Mouse (Mus musculus) thymus, postnatal 0 days (tissue): ENCODE measurements at regions not wholly inside any gene's neighbourhood (a gene's known extent, or its start where the extent isn't known, plus 50 kb on each side); places are given as distances from the start of the nearest gene placed in this dataset.
"Not testable (repeated sequence)": the region's sequence is repeated elsewhere in the genome, so short reads cannot be mapped to it uniquely, and the experiment has no call there.

Experiments used
- DNase-seq: peaks from one replicate; pipeline ENCODE4 v3.0.0-alpha.2; 2015; ENCODE audit warnings: low spot score

DNA sequence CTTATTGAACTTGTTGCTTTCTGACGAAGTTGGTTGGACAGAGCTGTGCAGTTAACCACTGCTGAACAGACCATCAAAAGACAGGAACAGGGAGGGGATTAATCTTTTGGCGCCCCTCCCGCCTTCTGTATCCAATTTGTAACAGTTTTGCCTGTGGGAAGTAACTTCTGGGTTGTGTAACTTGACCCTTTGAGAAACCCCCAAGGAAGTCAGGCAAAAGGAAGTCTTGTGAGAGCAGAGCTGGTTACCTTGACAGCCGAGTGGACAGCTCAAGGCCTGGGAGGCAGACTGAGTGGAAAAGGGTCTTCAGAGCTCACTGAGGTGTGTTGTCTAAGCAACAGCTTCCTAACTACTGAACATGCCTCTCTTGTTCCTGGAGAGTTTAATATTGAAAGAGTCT, 75.8 kb upstream of the Hao2 start:
- no peak for DNase-seq

DNA sequence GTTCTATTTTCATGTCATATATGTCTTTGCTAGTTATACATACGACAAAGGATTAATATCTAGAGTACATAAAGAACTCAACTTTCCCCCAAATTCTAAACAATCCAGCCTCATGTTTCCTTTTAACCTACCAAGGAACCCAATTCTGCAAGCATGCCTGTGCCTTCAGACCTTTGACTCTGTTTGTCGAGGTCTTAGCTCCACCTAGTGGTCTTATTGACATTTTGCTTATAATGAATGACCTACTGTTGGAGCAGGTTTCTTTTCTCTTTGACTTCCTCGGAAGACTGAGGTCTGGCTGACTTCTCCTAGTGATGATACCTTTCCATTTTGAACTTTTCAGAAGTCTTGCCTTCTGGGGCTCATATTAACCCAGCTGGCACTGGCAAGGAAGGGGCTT, 82.7 kb upstream of the Hao2 start:
- peak; percentile 11 for DNase-seq

DNA sequence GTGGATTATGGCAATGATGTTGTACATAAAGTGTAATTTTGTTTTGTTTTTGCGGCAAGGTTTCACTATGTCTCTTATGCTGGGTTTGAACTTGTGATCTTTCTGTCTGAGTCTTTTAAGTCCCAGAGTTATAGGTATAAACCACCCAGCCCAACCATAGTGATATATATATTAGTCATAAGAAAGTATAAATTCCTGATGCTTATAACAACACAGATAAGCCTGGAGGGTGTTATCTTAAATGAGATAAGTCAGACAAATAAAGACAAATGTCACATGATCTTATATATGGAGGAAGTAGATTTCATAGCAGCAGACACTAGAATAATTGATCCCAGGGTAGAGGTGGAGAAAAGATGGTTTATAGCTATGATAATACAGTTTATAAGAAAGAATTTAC, 89.7 kb upstream of the Hao2 start:
- DNase-seq, result no peak

DNA sequence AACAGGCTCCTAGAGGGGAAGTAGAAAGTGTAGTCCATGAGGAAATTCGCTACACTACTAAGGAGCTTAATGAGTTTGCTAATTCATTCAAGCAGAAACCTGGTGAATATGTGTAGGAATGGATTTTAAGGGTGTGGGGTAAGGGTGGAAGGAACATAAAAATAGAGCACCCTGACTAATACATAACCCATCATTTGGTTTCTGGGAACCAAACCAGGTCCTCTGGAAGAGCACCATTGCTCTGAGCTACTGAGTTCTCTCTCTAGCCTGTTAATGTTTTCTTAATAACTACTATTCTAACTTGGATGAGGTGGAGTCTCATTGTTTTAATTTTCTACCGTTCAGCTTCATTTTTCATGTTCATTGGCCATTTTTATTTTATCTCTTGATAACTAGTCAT, 94.2 kb upstream of the Hao2 start:
- not testable (repeated sequence) for DNase-seq

DNA sequence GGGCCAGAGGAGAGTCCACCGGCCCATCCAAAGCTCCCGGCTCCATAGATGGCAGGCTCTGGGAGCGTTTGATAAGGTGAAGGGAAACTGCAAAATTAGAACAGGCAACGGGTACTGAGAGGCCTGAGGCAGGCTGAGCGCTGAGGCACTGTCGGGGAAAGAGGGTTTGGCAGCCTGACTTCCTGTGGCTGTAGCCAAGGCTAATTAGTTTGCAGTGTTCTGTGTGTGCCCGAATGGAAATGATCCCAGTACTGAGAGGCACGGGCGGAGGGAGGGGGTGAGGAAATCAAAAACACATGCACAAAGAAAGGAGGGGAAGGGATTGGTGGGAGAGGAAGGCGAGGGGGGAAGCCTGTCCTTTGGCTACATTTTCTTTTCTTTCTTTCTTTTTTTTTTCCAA, 97.8 kb upstream of the Hao2 start:
- DNase-seq, result no peak

DNA sequence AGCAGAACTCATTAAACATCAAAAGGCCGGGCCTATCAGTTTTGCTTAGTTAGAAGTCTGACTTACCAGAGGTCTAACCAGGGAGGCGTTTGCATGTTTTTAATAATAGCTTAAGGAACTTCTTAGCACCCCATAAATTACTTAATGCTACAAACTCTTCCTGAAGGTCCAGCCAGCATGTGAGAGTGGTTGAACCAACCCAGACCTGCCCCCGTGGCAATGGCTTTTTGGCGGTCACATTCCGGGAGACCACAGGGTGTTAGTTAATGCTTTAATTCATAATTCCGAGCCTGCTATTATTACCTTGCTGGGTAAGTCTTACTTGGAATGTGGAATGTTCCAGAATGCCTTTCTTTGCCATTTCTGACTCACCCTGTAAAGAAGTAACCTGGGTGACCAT, 98.2 kb upstream of the Hao2 start:
- DNase-seq, result no peak

DNA sequence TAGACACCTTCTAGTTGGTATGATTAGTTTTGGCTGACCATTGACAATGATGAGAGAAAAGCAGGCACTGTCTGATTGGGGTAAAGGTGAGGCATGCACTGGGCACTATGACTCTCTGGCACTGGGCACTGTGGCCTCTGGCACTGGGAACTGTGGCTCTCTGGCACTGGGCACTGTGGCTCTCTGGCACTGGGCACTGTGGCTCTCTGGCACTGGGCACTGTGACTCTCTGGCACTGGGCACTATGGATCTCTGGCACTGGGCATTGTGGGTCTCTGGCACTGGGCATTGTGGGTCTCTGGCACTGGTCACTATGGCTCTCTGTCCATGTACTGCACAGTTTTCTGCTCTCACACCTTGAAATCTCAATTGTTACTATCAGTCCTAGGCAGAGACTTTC, 101.0 kb upstream of the Hao2 start:
- no peak for DNase-seq

DNA sequence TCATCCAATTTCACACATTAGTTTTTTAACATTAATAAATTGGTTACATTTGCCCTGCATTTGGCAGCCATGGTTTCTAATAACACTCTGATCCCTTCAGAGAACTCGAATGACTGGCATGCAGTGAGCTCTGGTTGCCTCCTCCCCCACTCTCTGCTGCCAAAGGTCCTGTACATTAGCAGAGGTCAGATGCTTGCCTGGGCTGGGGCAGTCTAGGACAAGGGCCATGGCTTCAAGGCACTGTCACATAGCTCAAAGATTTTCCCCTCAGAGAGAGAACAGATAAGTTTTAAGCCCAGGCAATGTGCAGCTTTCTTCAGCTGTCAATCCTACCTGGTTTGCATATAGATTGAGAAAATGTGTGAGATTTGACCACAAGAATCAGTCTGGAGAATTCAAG, 110.2 kb upstream of the Wars2 start:
- no peak for DNase-seq

DNA sequence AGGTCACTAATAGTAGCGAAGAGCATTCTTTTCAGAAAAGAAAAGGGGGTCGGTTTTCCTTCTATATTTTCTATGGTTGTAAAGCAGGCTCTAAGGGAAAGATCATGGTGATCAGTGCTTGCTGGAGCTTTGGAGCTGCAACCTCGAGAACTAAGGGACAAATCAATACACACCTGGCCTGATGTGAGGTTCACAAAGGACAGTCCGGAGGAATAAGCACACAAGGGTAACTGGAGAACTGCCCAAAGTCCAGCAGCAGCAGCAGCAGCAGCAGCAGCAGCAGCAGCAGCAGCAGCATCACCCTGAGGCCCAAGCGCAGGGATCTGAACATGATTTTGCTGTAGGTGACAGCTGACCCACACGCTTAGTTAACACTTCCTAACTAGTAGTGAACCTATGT, 94.7 kb upstream of the Wars2 start:
- DNase-seq, result no peak

DNA sequence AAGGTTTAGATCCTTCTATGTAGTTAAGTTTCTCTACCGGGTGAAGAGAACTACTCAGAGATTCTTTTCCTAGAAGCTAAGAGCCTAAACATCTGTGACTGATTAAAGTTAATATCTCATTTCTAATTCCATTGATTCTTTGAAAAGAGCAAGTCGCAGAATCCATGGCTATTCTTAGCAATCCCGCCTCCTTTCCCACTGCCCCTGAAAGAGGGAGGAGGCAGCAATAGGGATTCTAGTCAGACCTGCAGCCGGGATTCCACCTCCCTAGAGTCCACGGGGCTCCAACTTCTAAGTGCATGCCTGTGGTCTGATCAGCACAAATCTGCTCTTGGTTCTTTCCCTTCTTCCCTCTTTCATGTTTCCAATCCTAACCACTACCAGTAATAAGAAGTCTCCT, 93.7 kb upstream of the Wars2 start:
- DNase-seq, result no peak

DNA sequence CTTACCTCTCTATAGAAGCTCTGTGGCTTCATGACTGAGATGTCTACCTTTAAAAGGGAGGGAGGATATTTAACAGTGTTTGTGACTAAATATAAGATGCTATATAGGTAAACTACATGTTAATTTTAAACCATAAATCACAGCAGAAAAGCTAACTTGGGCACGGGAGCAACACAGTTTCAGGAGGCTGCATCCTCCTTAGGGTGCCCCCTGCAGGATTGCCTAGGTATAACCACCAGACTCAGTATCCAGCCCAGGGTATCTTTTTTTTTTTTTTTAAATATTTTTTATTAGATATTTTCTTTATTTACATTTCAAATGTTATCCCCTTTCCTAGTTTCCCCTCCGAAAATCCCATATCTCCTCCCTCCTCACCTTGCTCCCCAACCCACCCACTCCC, 91.6 kb upstream of the Wars2 start:
- no peak for DNase-seq

DNA sequence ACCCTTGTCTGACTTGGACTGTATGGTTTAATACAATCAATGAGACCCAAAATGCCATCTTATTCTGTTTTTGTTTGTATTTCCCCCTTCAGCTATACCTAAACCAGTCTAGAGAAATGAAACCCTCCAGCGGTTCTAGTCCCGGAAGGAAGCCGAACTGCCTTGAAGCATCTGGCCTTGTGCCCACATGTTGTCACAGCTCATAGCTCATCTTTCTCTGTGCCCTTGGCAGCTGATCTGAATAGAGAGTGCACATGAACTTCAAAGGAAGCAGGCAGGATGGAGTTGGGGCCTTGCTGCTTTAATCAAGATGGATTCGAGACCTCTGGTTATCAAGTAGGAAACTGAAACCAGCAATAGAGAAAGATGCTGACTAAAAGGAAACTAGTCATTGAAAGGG, 88.7 kb upstream of the Wars2 start:
- no peak for DNase-seq

DNA sequence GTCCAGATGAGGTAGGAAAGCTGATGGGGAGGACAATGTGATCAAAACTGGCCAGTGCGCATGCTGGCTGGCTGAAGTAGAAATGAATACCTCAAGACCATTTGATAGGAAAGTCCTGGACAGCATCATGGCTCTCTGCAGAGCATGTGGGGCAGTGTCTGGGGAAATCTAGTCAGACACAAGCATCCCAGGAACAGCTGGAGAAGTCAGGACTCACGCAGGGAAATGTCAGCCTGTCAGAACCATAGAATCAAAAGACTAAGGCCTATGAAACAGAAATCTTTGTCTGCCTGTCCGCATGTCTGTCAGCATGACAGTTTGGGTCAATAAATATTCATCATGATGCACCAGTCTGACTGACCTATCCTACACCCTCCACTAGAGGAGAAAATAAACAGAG, 73.7 kb upstream of the Wars2 start:
- no peak for DNase-seq
